Mouse (Mus musculus) hindbrain, embryonic 14.5 days (tissue): ENCODE measurements at regions not wholly inside any gene's neighbourhood (a gene's known extent, or its start where the extent isn't known, plus 50 kb on each side); places are given as distances from the start of the nearest gene placed in this dataset.
A peak's percentile ranks its signal among the peaks of the same experiment; 100 is the strongest.

Source experiments
- ATAC-seq: fragments of 200-750 bp; cut with Nextera tagmentation; 2 replicates; pipeline ENCODE4 v1.8.0; 2017; ENCODE audit warnings: moderate number of reproducible peaks, mild to moderate bottlenecking, moderate TSS enrichment, moderate library complexity; ENCODE audit not compliant: low FRiP score
- DNase-seq: peaks from one replicate; pipeline ENCODE4 v3.0.0-alpha.2; 2015; ENCODE audit warnings: low spot score
- H3K27ac ChIP-seq: fragments of 300-500 bp; sonication (generic); 2 replicates; pipeline ENCODE4 v1.5.1; 2014; ENCODE audit warnings: mild to moderate bottlenecking, moderate library complexity
- H3K27me3 ChIP-seq: fragments of 300-500 bp; sonication (generic); 2 replicates; pipeline ENCODE4 v1.6.1; 2014; ENCODE audit warnings: mild to moderate bottlenecking, low read length, mixed read lengths; ENCODE audit not compliant: control insufficient read depth, insufficient read depth
- H3K36me3 ChIP-seq: fragments of 300-500 bp; sonication (generic); replicated peaks from 2 replicates; pipeline ENCODE4 v1.6.1; 2014; ENCODE audit not compliant: control insufficient read depth, insufficient read depth
- H3K4me1 ChIP-seq: fragments of 300-500 bp; sonication (generic); replicated peaks from 2 replicates; pipeline ENCODE4 v1.6.1; 2014; ENCODE audit warnings: antibody characterized with exemption, low read length, mixed read lengths; ENCODE audit not compliant: control insufficient read depth, insufficient read depth
- H3K4me2 ChIP-seq: fragments of 300-500 bp; sonication (generic); replicated peaks from 2 replicates; pipeline ENCODE4 v1.6.1; 2014; ENCODE audit warnings: mild to moderate bottlenecking, moderate library complexity
- H3K4me3 ChIP-seq: fragments of 300-500 bp; sonication (generic); replicated peaks from 2 replicates; pipeline ENCODE4 v1.5.1; 2014; ENCODE audit warnings: mild to moderate bottlenecking, low read length
- H3K9ac ChIP-seq: fragments of 300-500 bp; sonication (generic); 2 replicates; pipeline ENCODE4 v1.6.1; 2014
- H3K9me3 ChIP-seq: fragments of 300-500 bp; sonication (generic); 2 replicates; pipeline ENCODE4 v1.6.1; 2016; ENCODE audit warnings: low read length; ENCODE audit not compliant: control insufficient read depth
- WGBS: fragments of 180-500 bp; shearing (Covaris S2); extraction: QIAGEN DNeasy Blood & Tissue Kit; methylation state at CpG from one replicate; pipeline ENCODE4 v1.1.7; 2014; 5-methylcytosine and 5-hydroxymethylcytosine counted together

- H3K36me3 ChIP-seq: no peaks in the 10 kb centered on the region
- no peaks in the 10 kb centered on the region for H3K27me3 ChIP-seq
- H3K9ac ChIP-seq: no peak overlapping the region
- WGBS: 72% methylated on average over 6 of the region's 6 CpGs
- H3K9me3 ChIP-seq: no peaks in the 10 kb centered on the region
- no peak overlapping the region for H3K27ac ChIP-seq
- no peak overlapping the region for H3K4me2 ChIP-seq
- H3K4me3 ChIP-seq: no peak overlapping the region
- no peak for DNase-seq
- no peaks in the 10 kb centered on the region for H3K4me1 ChIP-seq
- ATAC-seq: no peak
Measured at GRCm38 (mm10) chr10:119146342-119146741, 93.5 kb downstream of the Cand1 start.

DNA sequence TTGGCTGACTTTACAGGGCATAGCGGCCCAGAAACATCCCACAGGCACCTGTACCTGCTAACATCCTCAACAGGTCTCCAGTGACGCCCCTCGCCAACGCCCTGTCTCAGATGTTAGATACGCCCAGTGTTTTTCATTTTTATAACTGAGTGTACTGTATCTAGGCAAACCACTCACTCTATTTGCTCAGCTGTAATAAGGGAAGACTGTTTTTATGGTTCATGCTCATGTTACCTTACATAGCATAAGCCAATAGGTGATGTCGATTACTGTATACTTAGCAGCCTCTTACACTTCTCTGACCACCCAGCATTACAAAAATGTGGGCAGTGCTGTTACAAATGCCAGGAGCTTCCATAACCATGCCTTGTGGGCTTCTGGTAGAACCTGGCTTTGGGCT lies 97.0 kb downstream of the Cand1 start:
- ATAC-seq (no peak), DNase-seq (no peak)
- Histone ChIP-seq H3K9me3 (no peaks in the 10 kb centered on the region), H3K4me3 (no peak overlapping the region), H3K36me3 (no peaks in the 10 kb centered on the region), H3K27me3 (no peaks in the 10 kb centered on the region), H3K9ac (no peak overlapping the region), H3K27ac (no peak overlapping the region), H3K4me2 (no peak overlapping the region), H3K4me1 (no peaks in the 10 kb centered on the region)
- 98% methylated on average over 6 of the region's 6 CpGs for WGBS

GRCm38 (mm10) chr10:119142307-119142706 lies 97.5 kb downstream of the Cand1 start:
- ATAC-seq (no peak), DNase-seq (no peak)
- no peaks in the 10 kb centered on the region for H3K27me3 ChIP-seq
- H3K4me2 ChIP-seq: no peak overlapping the region
- no peak overlapping the region for H3K9ac ChIP-seq
- 85% methylated on average over 5 of the region's 5 CpGs for WGBS
- no peak overlapping the region for H3K4me3 ChIP-seq
- H3K9me3 ChIP-seq: no peaks in the 10 kb centered on the region
- H3K4me1 ChIP-seq: no peaks in the 10 kb centered on the region
- H3K36me3 ChIP-seq: no peaks in the 10 kb centered on the region
- no peak overlapping the region for H3K27ac ChIP-seq

DNA sequence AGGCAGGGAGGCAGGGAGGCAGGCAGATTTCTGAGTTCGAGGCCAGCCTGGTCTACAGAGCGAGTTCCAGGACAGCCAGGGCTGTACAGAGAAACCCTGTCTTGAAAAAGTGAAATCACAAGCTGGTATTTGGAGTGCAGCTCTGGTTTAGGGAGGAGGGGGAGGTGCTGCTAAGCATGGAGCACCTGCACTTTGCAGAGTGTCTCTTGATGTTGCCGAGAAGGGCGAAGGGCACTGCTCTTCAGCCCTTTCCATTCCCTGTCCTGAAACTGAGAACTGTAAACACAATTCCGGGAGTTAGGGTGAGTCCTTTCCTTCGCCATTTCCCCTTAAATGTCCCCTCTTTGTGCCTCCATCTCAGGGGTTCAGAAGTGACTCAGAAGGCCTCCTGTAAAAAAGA lies 101.6 kb downstream of the Cand1 start:
- no peaks in the 10 kb centered on the region for H3K27me3 ChIP-seq
- DNase-seq (no peak), ATAC-seq (no peak)
- H3K36me3 ChIP-seq: no peaks in the 10 kb centered on the region
- WGBS: 88% methylated on average over 6 of the region's 6 CpGs
- H3K4me2 ChIP-seq: no peak overlapping the region
- no peaks in the 10 kb centered on the region for H3K9me3 ChIP-seq
- H3K4me3 ChIP-seq: no peak overlapping the region
- no peak overlapping the region for H3K27ac ChIP-seq
- H3K4me1 ChIP-seq: no peaks in the 10 kb centered on the region
- H3K9ac ChIP-seq: no peak overlapping the region

- Histone ChIP-seq H3K27ac (no peak overlapping the region), H3K4me2 (no peak overlapping the region), H3K4me3 (no peak overlapping the region), H3K9me3 (no peaks in the 10 kb centered on the region), H3K9ac (no peak overlapping the region), H3K27me3 (no peaks in the 10 kb centered on the region), H3K4me1 (no peaks in the 10 kb centered on the region), H3K36me3 (no peaks in the 10 kb centered on the region)
- WGBS: 53% methylated on average over 11 of the region's 11 CpGs
- DNase-seq (no peak), ATAC-seq (no peak)
Measured at GRCm38 (mm10) chr10:119135489-119135924, 104.3 kb downstream of the Cand1 start.

DNA sequence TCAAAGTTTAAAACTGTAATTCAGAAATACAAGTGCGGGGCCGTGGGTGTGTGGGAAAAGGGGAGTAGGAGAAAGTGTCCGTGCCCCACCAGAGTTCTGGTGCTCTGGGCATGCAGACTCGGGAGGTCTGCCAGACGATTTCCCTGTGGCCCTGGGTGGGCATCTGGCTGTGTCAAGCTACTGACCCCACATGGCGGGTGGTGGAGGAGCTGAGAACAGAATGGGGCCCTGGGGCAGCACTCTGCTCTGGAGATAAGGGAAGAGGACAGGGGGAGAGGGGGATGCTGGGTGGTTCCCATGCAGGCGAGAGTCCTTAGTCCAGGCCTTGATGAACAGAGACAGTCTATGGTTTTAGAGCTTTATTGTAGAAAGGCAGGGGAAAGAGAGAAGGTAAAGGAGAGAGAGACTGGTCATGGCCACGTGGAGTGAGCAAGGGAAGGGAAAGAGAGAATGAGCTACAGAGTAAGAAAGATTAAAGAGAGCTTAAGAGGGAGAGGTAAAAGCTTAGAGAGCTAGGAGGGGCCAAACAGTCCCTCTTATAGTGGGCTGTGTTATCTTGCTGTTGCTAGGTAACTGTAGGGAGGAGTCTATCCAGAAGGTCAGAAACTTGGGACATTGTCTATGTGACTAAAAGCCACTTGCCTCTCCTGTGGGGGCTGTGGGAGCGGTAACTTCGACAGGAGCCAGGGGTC lies 104.9 kb downstream of the Cand1 start:
- no peak overlapping the region for H3K4me3 ChIP-seq
- no peaks in the 10 kb centered on the region for H3K36me3 ChIP-seq
- no peaks in the 10 kb centered on the region for H3K4me1 ChIP-seq
- H3K27me3 ChIP-seq: no peaks in the 10 kb centered on the region
- no peaks in the 10 kb centered on the region for H3K9me3 ChIP-seq
- H3K4me2 ChIP-seq: no peak overlapping the region
- 54% methylated on average over 10 of the region's 10 CpGs for whole genome bisulfite sequencing
- no peak overlapping the region for H3K9ac ChIP-seq
- ATAC-seq (no peak), DNase-seq (no peak)
- no peak overlapping the region for H3K27ac ChIP-seq

DNA sequence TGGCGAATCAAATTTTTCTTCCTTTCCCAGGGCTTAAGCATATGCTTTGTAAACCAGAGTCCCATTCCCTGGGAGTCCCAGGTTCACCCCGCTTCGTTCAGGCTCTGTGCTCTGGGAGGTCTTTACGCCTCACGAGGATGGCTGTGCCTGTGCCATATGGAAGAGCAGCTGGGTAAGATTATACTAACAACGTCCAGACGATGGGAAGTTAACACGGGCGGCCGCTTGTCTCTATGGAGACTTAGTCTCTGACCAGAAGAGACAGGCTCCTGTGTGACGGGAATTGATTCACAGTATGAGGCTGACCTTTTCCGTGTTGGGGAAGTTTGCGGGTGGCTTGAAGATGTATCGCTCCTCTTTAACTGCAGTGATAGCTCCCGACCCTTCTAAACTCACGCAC lies 107.9 kb downstream of the Cand1 start:
- H3K36me3 ChIP-seq: no peaks in the 10 kb centered on the region
- H3K4me1 ChIP-seq: no peaks in the 10 kb centered on the region
- 0 out of 2 replicates have a peak, but pooled peaks have one; percentile 27 for ATAC-seq
- no peak overlapping the region for H3K27ac ChIP-seq
- no peak overlapping the region for H3K9ac ChIP-seq
- no peak overlapping the region for H3K4me3 ChIP-seq
- no peaks in the 10 kb centered on the region for H3K9me3 ChIP-seq
- H3K27me3 ChIP-seq: no peaks in the 10 kb centered on the region
- WGBS: 36% methylated on average over 16 of the region's 16 CpGs
- peak; percentile 39 for DNase-seq
- peak overlapping the region; percentile 9; the same call in 1 of the 2 replicates for H3K4me2 ChIP-seq

DNA sequence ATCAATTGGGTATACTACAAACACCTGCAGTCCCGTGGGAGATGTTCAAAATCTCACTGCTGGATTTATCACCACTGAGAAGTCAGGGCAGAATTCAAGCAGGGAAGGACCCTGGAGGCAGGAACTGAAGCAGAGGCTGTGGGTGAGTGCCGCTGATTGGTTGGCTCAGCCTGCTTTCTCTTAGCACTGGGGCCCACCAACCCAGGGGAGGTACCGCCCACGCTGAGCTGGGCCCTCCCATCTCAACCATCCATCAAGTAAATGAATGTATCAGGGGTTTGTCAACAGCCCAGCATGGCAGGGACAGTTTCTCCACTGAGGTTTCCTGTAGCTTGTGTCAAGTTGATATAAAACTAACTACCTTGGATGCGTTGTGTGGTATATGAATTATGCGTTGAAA lies 109.2 kb downstream of the Cand1 start:
- no peaks in the 10 kb centered on the region for H3K36me3 ChIP-seq
- H3K4me1 ChIP-seq: no peaks in the 10 kb centered on the region
- no peak overlapping the region for H3K4me3 ChIP-seq
- H3K4me2 ChIP-seq: no peak overlapping the region
- no peaks in the 10 kb centered on the region for H3K9me3 ChIP-seq
- 77% methylated on average over 6 of the region's 6 CpGs for WGBS
- no peak overlapping the region for H3K27ac ChIP-seq
- ATAC-seq: no peak
- no peak for DNase-seq
- H3K9ac ChIP-seq: no peak overlapping the region
- no peaks in the 10 kb centered on the region for H3K27me3 ChIP-seq

- no peak overlapping the region for H3K4me2 ChIP-seq
- H3K27ac ChIP-seq: no peak overlapping the region
- ATAC-seq (no peak), DNase-seq (no peak)
- WGBS: 92% methylated on average over 3 of the region's 3 CpGs
- no peak overlapping the region for H3K9ac ChIP-seq
- H3K4me1 ChIP-seq: no peaks in the 10 kb centered on the region
- no peaks in the 10 kb centered on the region for H3K27me3 ChIP-seq
- no peaks in the 10 kb centered on the region for H3K36me3 ChIP-seq
- H3K4me3 ChIP-seq: no peak overlapping the region
- no peaks in the 10 kb centered on the region for H3K9me3 ChIP-seq
Measured at GRCm38 (mm10) chr10:119128035-119128434, 111.8 kb downstream of the Cand1 start.

- no peaks in the 10 kb centered on the region for H3K36me3 ChIP-seq
- no peak overlapping the region for H3K4me3 ChIP-seq
- no peak overlapping the region for H3K4me2 ChIP-seq
- no peaks in the 10 kb centered on the region for H3K4me1 ChIP-seq
- no peaks in the 10 kb centered on the region for H3K9me3 ChIP-seq
- 12% methylated on average over 5 of the region's 5 CpGs for WGBS
- no peaks in the 10 kb centered on the region for H3K27me3 ChIP-seq
- no peak for DNase-seq
- H3K27ac ChIP-seq: no peak overlapping the region
- H3K9ac ChIP-seq: no peak overlapping the region
- no peak for ATAC-seq
Measured at GRCm38 (mm10) chr10:119123517-119123916, 116.3 kb downstream of the Cand1 start.
